Mouse (Mus musculus) T-cell, adult 2 months (primary cell): Measurements from ENCODE around the gene Fam221a.
"Not testable (repeated sequence)": the region's sequence is repeated elsewhere in the genome, so short reads cannot be mapped to it uniquely, and the experiment has no call there.

Experiments used
- DNase-seq: peaks from one replicate; pipeline ENCODE4 v3.0.0; 2022; ENCODE audit warnings: low spot score

The Fam221a gene

DNA sequence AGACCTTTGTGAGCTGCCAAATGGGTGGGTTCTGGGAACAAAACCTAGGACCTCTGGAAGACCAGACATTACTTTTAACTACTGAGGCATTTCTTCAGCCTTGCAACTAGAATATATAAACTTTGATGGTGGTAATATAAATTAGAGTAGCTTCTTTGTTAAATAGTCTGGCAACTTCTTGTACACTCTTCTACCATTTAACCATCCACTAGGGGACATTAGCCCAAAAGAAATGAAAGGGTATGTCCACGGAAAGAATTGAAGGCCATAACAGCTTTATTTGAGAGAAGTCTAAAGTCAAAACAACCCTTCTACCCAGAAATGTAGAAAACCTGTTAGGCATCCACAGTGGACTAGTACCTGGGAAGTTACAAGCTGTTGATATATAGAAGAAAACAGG lies 26.7 kb downstream of the Fam221a start:
- no peak for DNase-seq

DNA sequence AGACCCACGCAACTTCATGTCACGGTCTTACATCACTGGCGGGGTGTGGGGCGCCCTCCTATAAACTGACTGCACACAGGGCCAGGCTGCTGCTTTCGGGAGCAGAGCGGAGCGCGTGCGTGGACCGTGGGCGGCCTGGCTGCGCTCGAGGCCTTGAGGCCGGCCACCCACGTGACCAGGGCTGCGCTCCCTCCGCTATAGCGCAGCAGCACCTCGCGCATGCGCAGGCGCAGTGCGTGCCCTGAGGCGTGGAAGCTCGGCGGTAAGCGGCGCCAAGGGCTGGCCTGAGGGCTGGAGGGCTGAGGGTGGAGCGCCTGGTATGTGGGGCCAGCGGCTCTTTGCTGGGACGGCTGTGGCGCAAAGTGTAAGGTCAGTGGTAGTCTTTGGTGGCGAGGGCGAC lies 27.8 kb downstream of the Fam221a start, which contains the start of gene Stk31:
TSS of gene Stk31 (plus strand) at position 289 of the 400 bp plus-strand sequence.
- no peak for DNase-seq

DNA sequence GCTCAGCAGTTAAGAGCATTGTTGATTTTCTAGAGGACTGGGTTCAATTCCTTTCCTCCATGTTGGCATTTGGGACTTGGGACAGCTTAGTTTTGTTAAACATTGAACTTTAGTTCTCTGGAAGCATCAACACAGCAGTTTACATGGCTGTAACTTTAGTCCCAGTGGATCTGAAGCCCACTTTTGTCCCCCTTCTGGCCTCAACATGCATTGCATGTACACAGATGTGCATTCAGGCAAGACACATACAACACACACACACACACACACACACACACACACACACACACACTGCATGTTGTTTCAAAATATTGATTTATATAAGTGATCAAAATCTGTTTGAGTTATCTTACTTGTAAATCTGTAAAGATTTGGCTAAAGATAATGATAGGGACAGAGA lies 29.9 kb downstream of the Fam221a start:
- peak; percentile 28 for DNase-seq

DNA sequence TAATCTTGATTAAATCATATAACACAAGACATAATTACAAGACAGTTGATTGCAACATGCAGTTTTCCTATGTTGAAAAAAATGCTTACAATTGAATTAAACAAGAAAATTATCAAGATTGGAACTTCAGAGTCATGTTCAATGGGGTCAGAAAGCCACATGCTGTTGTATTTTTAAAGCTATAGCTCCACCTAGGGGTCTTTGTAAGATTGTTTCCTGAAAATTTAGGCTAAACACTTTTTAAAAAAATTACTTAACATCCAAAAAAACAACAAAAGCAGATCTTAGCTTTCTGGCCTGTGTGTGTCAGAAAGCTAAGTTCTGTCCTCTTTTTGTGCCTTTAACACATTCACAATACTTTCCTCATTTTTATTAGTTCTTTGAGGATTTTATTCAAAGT lies 30.8 kb downstream of the Fam221a start:
- DNase-seq = no peak

DNA sequence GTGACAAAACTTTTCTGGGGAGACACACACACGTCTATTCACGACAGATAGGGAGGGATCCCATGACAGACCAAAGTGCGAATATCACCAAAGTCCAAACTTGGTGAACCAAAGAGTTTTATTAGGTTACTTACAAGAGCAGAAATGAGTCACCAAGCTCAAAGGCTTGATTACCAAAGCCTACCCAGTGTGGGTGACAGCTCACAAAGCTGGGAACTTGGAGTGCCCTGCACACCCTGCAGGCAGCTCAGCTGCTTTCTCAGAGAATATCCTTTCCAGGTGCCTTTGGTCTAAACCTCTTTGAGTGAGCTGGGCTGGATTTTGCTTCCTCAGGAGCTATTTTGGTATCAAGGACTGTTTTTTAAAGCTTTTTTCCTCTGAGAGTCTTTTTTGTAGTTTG lies 43.3 kb downstream of the Fam221a start:
- no peak for DNase-seq

DNA sequence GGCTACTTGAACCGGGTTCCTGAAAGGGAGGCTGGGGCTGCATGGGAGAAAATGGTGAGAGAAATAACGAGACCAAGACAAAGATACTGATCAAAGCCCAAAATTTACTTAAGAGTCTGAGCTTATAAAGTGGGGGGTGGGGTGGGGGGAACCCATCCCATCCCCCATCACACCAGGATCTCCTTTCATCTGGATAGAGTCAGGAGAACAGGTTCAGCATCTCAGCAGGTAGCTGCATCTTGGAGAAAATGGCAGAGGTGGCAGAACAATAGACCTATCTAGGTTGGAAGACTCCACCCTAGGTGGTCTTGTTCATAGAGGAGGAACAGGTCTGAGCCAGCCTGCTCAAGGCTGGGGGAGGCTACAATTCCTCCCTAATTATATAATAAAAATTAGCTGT lies 45.4 kb downstream of the Fam221a start:
- not testable (repeated sequence) for DNase-seq

DNA sequence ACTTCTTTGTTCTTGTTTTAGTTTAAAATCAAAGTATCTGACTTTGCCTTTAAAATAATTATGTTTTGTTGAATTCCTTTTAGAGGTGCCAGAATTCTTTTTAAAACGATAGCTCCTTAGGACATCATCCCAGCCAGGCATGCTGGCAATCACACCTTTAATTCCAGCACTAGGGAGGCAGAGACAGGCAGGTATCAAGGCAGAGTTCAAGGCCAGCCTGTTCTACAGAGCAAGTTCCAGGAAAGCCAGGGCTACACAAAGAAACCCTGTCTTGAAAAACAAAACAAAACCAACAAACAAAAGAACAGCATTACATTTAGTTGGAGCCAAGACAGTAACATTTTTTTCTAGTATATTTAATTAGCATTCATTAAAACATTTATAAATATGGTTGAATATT lies 48.4 kb downstream of the Fam221a start:
- DNase-seq = no peak

DNA sequence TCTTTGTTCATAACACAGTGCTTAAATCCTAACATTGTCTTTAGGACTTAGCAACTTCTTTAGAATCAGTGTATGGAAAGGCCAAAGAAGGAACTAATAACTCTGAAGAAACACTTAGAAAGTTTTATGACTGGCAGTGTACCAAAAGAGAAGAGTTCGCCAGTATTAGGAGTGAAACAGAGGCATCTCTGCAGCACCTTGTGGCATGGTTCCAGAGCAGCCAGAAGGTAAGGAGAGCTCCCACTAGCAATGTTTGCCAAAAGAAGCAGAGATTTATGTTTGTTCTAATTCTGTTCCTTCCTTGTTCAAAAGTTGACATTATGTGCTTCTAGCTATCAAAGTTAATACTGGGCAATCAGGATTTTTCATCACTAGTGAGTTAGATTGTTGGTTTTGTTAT lies 69.8 kb downstream of the Fam221a start:
- DNase-seq = no peak
